Mouse (Mus musculus): Measurements from ENCODE around the gene Lyar. TPM values are rescaled to one million over a fixed set of nuclear protein-coding genes. Genes with fewer than 3 reads are reported as not detected.

Lyar gene
- 29.4 to 36.9 TPM (median 31.0 TPM) in 4 replicates for total RNA-seq (2023; ENCODE audit: inconsistent age)

DNA sequence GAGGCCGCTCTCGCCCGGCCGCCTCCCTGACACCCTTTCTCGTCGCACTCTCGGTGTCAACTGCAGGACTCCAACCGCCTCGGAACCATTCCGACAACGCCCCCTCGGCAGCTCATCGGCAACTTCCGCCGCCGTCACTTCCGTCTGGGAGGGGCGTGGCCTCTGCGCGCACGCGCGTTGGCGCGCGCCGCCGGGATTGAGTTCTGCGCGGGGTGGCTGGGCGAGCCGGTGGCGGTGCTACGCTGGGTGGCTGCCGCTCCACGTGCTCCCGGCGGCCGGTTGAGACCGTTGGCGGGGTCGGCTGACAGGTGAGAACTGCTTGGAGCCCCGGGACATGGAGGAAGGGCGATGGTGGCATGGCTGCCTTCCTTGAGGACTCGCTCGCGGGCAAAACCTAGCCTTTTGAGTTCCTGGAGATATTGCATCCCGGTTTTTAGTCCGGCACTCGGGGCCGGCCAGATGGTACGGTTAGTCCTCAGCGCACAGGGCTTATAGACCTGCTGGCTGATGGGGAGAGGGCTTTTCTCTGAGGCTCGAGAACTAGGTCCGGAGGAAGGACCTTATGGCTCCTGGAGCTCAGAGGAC, at the start of gene Lyar, which contains the start of gene Zbtb49:
Gene Lyar, plus strand, starts transcription at position 143 of the 585 bp plus-strand sequence.
Gene Zbtb49, minus strand, starts transcription at position 130 of the 585 bp plus-strand sequence.

DNA sequence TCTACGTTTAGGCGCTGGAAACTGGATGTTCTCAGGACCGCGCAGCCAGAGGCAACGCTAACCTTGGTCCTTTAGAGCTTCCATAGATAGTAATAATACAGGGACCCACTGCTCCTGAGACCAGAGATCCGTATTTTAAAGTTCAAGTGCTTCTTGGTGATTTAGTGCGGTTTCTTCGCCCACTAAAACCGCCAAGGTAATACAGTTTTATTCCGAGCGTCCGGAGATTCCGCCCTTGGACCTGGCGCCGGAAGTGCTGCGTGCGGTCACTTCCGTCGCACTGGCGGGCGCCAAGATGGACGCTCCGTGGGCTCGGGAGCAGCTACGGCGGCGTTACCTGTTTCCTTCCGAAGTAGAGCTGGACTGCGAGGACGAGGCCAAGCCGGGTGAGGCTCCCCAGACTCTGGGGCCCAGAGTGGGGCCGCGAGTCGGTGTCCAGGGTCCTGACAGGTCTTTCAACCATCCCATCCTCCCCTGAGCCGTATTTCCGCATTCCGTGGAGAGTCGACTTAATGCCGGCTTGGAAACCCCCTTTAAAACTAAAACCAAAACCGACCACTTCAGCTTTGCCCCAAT, 39.9 kb downstream of the Lyar start, which contains the start of gene Tmem128:
Gene Tmem128, plus strand, starts transcription at position 79 of the 576 bp plus-strand sequence.

DNA sequence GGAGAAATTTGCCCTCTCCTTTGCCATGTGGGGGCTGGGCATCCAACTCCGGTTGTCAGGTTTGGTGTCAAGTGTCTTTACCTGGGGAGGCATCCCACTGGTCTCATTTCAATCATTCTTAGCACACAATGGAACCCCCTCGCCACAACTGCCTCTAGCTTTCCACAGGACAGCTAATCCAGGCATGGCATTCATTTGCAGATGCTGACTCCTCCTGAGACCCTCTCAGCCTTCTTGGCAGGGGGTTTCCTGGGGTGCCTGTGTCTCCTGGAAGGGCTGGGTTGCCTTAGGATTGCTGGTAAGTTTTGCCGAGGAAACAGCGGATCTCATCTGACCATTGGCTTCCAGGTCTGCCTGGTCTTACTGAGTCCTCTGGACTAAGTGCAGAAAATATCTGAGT, 55.5 kb downstream of the Lyar start, which contains the start of gene Otop1:
Gene Otop1, plus strand, starts transcription at position 202 of the 400 bp plus-strand sequence.

Other genes starting within 250 kb of the Lyar start
- gene Stx18, start 181.7 kb upstream of the Lyar start, total RNA-seq (2023; ENCODE audit: inconsistent age) = 19.3 to 26.3 TPM (median 25.2 TPM) in 4 replicates
- gene Nsg1, start 60.6 kb upstream of the Lyar start, total RNA-seq (2023; ENCODE audit: inconsistent age) = not detected in 4 replicates
- 20.2 to 22.0 TPM (median 20.6 TPM) in 4 replicates for gene Zbtb49, start within 50 bp of the Lyar start, total RNA-seq (2023; ENCODE audit: inconsistent age)
- gene Tmem128, start 39.7 kb downstream of the Lyar start, total RNA-seq (2023; ENCODE audit: inconsistent age) = 72.8 to 101 TPM (median 84.2 TPM) in 4 replicates
- not detected in 4 replicates for gene Otop1, start 55.5 kb downstream of the Lyar start, total RNA-seq (2023; ENCODE audit: inconsistent age)
- gene Drd5, start 98.9 kb downstream of the Lyar start, total RNA-seq (2023; ENCODE audit: inconsistent age) = 0.93 to 1.7 TPM (median 1.1 TPM) in 4 replicates